Mouse (Mus musculus): ENCODE measurements around the gene Rab40c. TPM values are rescaled to one million over a fixed set of nuclear protein-coding genes. Genes with fewer than 3 reads are reported as not detected.

Gene Rab40c
- polyA plus RNA-seq, 1 experiment from 2014 or later: 59.2 TPM

- H3K27ac ChIP-seq (ENCODE audit: low read length): no peak overlapping the region; the same call in 1 of the 2 replicates
- H3K4me2 ChIP-seq (ENCODE audit: low read length): no peak overlapping the region
- H3K4me1 ChIP-seq (replicated peaks; ENCODE audit: control insufficient read depth, insufficient read depth, low read length): peaks cover 11% of the 10 kb centered on the region
- peak overlapping the region; percentile 27; the same call in 1 of the 2 replicates for H3K9ac ChIP-seq (replicated peaks; ENCODE audit: low read depth, low read length)
- WGBS: 9% methylated on average over 5 of the region's 5 CpGs
- no peaks in the 10 kb centered on the region for H3K9me3 ChIP-seq (ENCODE audit: control insufficient read depth, low read length)
- no peak for ATAC-seq
- no peaks in the 10 kb centered on the region for H3K27me3 ChIP-seq (replicated peaks; ENCODE audit: control insufficient read depth, insufficient read depth, low read length)
- peaks cover 7% of the 10 kb centered on the region; the same call in 1 of the 2 replicates for H3K36me3 ChIP-seq (ENCODE audit: control insufficient read depth, insufficient read depth)
- no peak overlapping the region for H3K4me3 ChIP-seq (replicated peaks; ENCODE audit: low read length)
These were observed 38.5 kb downstream of the Rab40c start for GRCm38 (mm10) chr17:25880913-25881641.

GRCm38 (mm10) chr17:25880196-25880910, 39.2 kb downstream of the Rab40c start, which contains the start of gene Wfikkn1:
Gene Wfikkn1 (minus strand): TSS chr17:25880858.
- Histone ChIP-seq H3K4me1 (replicated peaks; ENCODE audit: control insufficient read depth, insufficient read depth, low read length) (peaks cover 14% of the 10 kb centered on the region), H3K27ac (ENCODE audit: low read length) (no peak within 1 kb of the TSS; the same call in 1 of the 2 replicates), H3K4me2 (ENCODE audit: low read length) (no peak within 1 kb of the TSS), H3K9me3 (ENCODE audit: control insufficient read depth, low read length) (no peaks in the 10 kb centered on the region), H3K4me3 (replicated peaks; ENCODE audit: low read length) (no peak within 1 kb of the TSS), H3K36me3 (ENCODE audit: control insufficient read depth, insufficient read depth) (peaks cover 7% of the 10 kb centered on the region; the same call in 1 of the 2 replicates), H3K27me3 (replicated peaks; ENCODE audit: control insufficient read depth, insufficient read depth, low read length) (no peaks in the 10 kb centered on the region), H3K9ac (replicated peaks; ENCODE audit: low read depth, low read length) (peak within 1 kb of the TSS; percentile 27; the same call in 1 of the 2 replicates)
- WGBS: 25% methylated on average over 5 of the region's 5 CpGs
- ATAC-seq: no peak

- peaks cover 14% of the 10 kb centered on the region for H3K4me1 ChIP-seq (replicated peaks; ENCODE audit: control insufficient read depth, insufficient read depth, low read length)
- H3K27me3 ChIP-seq (replicated peaks; ENCODE audit: control insufficient read depth, insufficient read depth, low read length): no peaks in the 10 kb centered on the region
- H3K36me3 ChIP-seq (ENCODE audit: control insufficient read depth, insufficient read depth): peaks cover 7% of the 10 kb centered on the region; the same call in 1 of the 2 replicates
- no peak for ATAC-seq
- H3K9ac ChIP-seq (replicated peaks; ENCODE audit: low read depth, low read length): no peak overlapping the region
- H3K4me2 ChIP-seq (ENCODE audit: low read length): no peak overlapping the region
- no peak overlapping the region for H3K27ac ChIP-seq (ENCODE audit: low read length)
- 73% methylated on average over 8 of the region's 8 CpGs for WGBS
- no peaks in the 10 kb centered on the region for H3K9me3 ChIP-seq (ENCODE audit: control insufficient read depth, low read length)
- H3K4me3 ChIP-seq (replicated peaks; ENCODE audit: low read length): no peak overlapping the region
These were observed 39.8 kb downstream of the Rab40c start for GRCm38 (mm10) chr17:25879750-25880149.

GRCm38 (mm10) chr17:25879261-25879660, 40.3 kb downstream of the Rab40c start:
- H3K27me3 ChIP-seq (replicated peaks; ENCODE audit: control insufficient read depth, insufficient read depth, low read length): no peaks in the 10 kb centered on the region
- H3K4me1 ChIP-seq (replicated peaks; ENCODE audit: control insufficient read depth, insufficient read depth, low read length): peaks cover 16% of the 10 kb centered on the region
- no peak overlapping the region for H3K9ac ChIP-seq (replicated peaks; ENCODE audit: low read depth, low read length)
- H3K9me3 ChIP-seq (ENCODE audit: control insufficient read depth, low read length): no peaks in the 10 kb centered on the region
- no peak overlapping the region for H3K4me3 ChIP-seq (replicated peaks; ENCODE audit: low read length)
- no peak overlapping the region for H3K4me2 ChIP-seq (ENCODE audit: low read length)
- ATAC-seq: no peak
- WGBS: 49% methylated on average over 4 of the region's 4 CpGs
- H3K36me3 ChIP-seq (ENCODE audit: control insufficient read depth, insufficient read depth): peaks cover 7% of the 10 kb centered on the region; the same call in 1 of the 2 replicates
- no peak overlapping the region for H3K27ac ChIP-seq (ENCODE audit: low read length)

GRCm38 (mm10) chr17:25878611-25879180, 40.8 kb downstream of the Rab40c start:
- Histone ChIP-seq H3K4me2 (ENCODE audit: low read length) (no peak overlapping the region), H3K9ac (replicated peaks; ENCODE audit: low read depth, low read length) (no peak overlapping the region), H3K9me3 (ENCODE audit: control insufficient read depth, low read length) (no peaks in the 10 kb centered on the region), H3K36me3 (ENCODE audit: control insufficient read depth, insufficient read depth) (peaks cover 7% of the 10 kb centered on the region; the same call in 1 of the 2 replicates), H3K27ac (ENCODE audit: low read length) (no peak overlapping the region), H3K4me3 (replicated peaks; ENCODE audit: low read length) (no peak overlapping the region), H3K27me3 (replicated peaks; ENCODE audit: control insufficient read depth, insufficient read depth, low read length) (no peaks in the 10 kb centered on the region), H3K4me1 (replicated peaks; ENCODE audit: control insufficient read depth, insufficient read depth, low read length) (peaks cover 22% of the 10 kb centered on the region)
- no peak for ATAC-seq
- 92% methylated on average over 19 of the region's 19 CpGs for WGBS

- no peak overlapping the region for H3K9ac ChIP-seq (replicated peaks; ENCODE audit: low read depth, low read length)
- ATAC-seq: no peak
- WGBS: 92% methylated on average over 32 of the region's 32 CpGs
- peaks cover 22% of the 10 kb centered on the region for H3K4me1 ChIP-seq (replicated peaks; ENCODE audit: control insufficient read depth, insufficient read depth, low read length)
- H3K27me3 ChIP-seq (replicated peaks; ENCODE audit: control insufficient read depth, insufficient read depth, low read length): no peaks in the 10 kb centered on the region
- H3K9me3 ChIP-seq (ENCODE audit: control insufficient read depth, low read length): no peaks in the 10 kb centered on the region
- peaks cover 7% of the 10 kb centered on the region; the same call in 1 of the 2 replicates for H3K36me3 ChIP-seq (ENCODE audit: control insufficient read depth, insufficient read depth)
- H3K4me2 ChIP-seq (ENCODE audit: low read length): no peak overlapping the region
- no peak overlapping the region for H3K4me3 ChIP-seq (replicated peaks; ENCODE audit: low read length)
- H3K27ac ChIP-seq (ENCODE audit: low read length): no peak overlapping the region
These were observed 41.6 kb downstream of the Rab40c start for GRCm38 (mm10) chr17:25877741-25878610.

- Histone ChIP-seq H3K36me3 (ENCODE audit: control insufficient read depth, insufficient read depth) (peaks cover 3% of the 10 kb centered on the region; the same call in 1 of the 2 replicates), H3K4me1 (replicated peaks; ENCODE audit: control insufficient read depth, insufficient read depth, low read length) (peaks cover 22% of the 10 kb centered on the region), H3K4me2 (ENCODE audit: low read length) (no peak overlapping the region), H3K9me3 (ENCODE audit: control insufficient read depth, low read length) (no peaks in the 10 kb centered on the region), H3K4me3 (replicated peaks; ENCODE audit: low read length) (no peak overlapping the region), H3K27ac (ENCODE audit: low read length) (no peak overlapping the region), H3K27me3 (replicated peaks; ENCODE audit: control insufficient read depth, insufficient read depth, low read length) (no peaks in the 10 kb centered on the region), H3K9ac (replicated peaks; ENCODE audit: low read depth, low read length) (no peak overlapping the region)
- WGBS: 100% methylated on average over 3 of the region's 3 CpGs
- ATAC-seq: no peak
These were observed 42.5 kb downstream of the Rab40c start for GRCm38 (mm10) chr17:25877025-25877424.

GRCm38 (mm10) chr17:25876347-25876915, 43.1 kb downstream of the Rab40c start:
- ATAC-seq: no peak
- H3K4me3 ChIP-seq (replicated peaks; ENCODE audit: low read length): peak overlapping the region; percentile 71
- H3K4me2 ChIP-seq (ENCODE audit: low read length): peak overlapping the region; percentile 90
- no peaks in the 10 kb centered on the region for H3K36me3 ChIP-seq (ENCODE audit: control insufficient read depth, insufficient read depth)
- H3K9ac ChIP-seq (replicated peaks; ENCODE audit: low read depth, low read length): peak overlapping the region; percentile 81
- no peak overlapping the region; the same call in 1 of the 2 replicates for H3K27ac ChIP-seq (ENCODE audit: low read length)
- WGBS: 62% methylated on average over 10 of the region's 10 CpGs
- H3K9me3 ChIP-seq (ENCODE audit: control insufficient read depth, low read length): no peaks in the 10 kb centered on the region
- no peaks in the 10 kb centered on the region for H3K27me3 ChIP-seq (replicated peaks; ENCODE audit: control insufficient read depth, insufficient read depth, low read length)
- peaks cover 22% of the 10 kb centered on the region for H3K4me1 ChIP-seq (replicated peaks; ENCODE audit: control insufficient read depth, insufficient read depth, low read length)

All from forebrain, embryonic 16.5 days (tissue).